Mouse (Mus musculus) heart, postnatal 25 days (tissue): ENCODE results near the gene Ercc4. TPM values are rescaled to one million over a fixed set of nuclear protein-coding genes. Genes with fewer than 3 reads are reported as not detected.

ENCODE experiments used
- DNase-seq: peaks from one replicate; pipeline ENCODE4 v3.0.0; 2022; ENCODE audit warnings: low spot score
- intact Hi-C: fragments of 180-260 bp; cut with DNase I; formaldehyde crosslinking; loops from one replicate; pipeline ENCODE4 v1.15.1; 2025
- total RNA-seq, 2 experiments: library from RNA; stranded (reverse); gene quantifications; 2 replicates each; pipeline ENCODE4 v1.2.3; 2021

The Ercc4 gene
- total RNA-seq, 2 experiments from 2014 or later = 6.7 to 8.6 TPM

DNA sequence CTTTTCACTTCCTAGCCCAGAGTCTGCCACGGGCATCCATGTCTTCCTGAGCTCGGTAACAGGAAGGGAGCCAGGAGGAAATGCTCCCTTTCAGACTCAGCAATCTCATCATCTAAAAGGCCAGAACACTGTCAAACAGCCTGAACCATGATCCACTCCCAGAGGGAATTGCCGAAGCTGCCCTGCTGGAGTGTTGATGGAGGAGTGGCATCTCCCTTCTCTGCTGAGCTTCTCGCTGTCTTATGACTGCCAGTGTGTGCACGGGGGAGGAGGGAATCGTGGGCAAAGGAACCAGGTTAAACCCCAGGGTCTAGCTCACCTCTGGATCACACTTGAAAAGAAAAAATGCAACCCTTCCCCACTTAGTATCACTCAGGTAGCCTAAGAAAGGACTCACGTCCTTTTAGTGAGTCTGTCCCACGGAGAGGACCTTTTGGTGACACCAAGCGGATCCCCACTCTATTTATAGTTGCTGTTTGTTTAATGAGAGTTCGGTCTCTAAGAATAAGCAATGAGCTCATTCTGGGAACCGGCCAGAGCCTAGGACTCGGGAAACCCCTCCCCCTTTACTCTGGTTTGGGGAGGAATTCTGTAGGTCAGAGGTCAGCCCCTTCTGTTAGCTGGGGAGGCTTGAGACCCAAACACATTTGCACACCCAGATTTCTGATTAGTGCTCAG lies 80.1 kb downstream of the Ercc4 start:
- intact Hi-C loops = loop anchor here (1.0 to 2.0 kb wide), 2 partner anchors 29 to 67 kb away; partner anchors contain the start of gene Mrtfb
- DNase-seq = peak; percentile 45

DNA sequence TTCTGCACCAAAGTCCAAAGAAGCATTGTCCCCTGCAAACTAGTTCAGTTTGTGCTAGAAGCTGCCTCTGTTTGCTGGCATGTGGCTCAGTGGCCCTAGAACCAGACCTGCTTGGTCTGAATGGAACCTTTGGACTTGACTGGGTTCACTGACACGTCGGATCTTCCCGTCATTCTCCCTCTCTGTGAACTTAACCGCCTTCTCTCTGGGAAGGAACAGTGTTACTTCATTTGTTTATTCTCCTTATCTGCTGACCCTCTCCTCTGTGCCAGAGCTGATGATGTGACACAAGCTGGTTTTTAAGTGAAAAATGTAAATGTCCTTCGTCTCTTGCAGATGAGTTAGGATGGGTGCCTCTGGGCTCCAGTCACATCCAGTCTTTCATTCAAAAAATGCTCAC lies 81.0 kb downstream of the Ercc4 start:
- no peak for DNase-seq
- intact Hi-C loops = no loop called here

DNA sequence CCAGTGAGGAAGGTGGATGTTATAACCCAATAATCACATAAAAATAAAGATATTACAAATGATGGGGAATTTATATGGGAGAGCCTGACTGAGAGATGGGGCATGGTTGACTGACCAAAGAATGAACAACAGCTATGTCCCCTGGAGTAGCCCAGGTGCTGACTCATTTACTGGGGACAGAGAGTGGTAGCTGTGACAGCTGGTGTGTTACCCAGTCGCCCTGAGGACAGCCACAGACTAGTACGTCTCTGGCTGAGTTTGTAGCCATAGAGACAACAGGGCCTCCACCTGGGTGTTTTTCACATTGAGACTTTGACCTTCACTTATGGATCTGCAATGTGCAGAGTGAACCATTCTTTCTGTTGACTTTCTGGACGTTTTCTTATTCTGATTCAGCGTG lies 81.7 kb downstream of the Ercc4 start:
- intact Hi-C loops = no loop called here
- no peak for DNase-seq

DNA sequence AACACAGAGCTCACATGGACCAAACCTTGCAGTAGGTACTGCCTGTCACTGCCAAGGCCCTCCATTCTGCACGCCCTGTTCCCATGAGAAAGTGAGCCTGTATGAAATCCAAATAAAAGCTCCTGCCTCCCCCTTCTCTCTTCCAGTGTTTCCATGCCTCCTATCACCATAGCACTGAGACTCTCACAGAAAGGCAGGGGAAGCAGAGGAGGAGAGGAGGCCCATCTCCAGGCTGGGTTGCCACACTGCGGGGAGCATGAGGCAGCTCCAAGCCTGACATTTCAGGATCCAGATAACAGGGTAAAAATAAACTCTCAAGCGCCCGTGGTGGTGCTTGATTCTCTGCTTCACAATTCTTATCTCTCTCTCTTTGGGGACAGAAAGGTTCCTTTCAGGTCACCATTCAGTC lies 84.2 kb downstream of the Ercc4 start:
- intact Hi-C loops = loop anchor here (2.0 kb wide), 1 partner anchor 21 kb away; no protein-coding TSS in a partner anchor
- peak; percentile 44 for DNase-seq

DNA sequence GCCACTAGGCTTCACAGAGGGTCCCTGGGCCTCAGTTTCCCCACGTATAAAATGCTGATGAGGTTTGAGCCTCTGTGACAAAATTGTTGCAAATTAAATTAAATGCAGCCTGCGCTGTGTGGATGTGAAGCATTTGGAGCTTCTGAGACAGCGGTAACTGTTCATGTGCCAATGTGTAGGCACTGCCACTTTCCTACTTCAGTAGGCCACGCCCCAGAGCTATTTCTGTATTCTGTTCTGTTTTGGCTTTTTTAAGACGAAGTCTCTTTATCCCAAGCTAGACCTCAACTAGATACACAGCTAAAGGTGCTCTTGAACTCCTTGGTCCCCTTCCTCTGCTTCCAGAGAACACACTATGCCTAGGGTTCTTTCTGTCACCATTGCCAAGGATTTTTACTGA lies 85.4 kb downstream of the Ercc4 start:
- intact Hi-C loops = no loop called here
- no peak for DNase-seq

DNA sequence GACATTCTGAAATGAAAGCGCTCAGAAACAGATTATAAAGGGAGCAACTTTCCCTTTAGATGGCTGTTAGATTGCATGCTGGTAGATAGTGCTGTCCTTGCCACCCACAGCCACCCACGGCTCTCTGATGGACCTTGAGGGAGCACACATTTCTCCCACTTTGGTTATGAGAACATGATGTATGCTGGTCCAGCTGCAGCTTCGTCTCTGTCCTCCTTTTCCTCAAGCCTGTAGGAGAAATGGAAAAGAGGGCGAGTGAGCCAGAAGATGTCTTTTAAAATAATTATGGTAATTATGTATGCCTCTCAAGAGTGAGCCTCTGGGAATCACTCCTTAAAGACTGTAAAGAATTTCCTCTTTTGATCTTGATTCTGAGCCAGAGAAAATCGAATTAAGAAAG lies 87.1 kb downstream of the Ercc4 start:
- DNase-seq = no peak
- intact Hi-C loops = no loop called here

DNA sequence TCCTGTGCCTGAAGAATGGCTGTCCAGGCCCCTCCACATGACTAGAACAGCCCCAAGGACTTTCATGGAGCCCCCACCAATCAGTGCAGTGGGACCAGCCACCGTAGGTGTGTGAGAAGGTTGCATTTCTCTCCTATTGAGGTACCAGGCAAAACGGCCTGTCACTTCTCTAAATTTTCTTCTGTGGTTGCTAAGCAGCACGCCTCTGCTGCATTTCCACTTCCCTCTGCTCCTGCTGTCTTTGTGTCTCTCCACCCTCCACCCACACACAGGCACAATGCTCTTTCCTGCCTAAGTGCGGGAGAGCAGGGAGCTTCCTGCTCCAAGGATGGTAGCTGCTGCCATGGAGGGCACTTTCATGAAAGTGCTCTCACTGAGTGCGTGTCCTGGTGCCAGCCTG lies 87.8 kb downstream of the Ercc4 start:
- DNase-seq = no peak
- intact Hi-C loops = no loop called here

DNA sequence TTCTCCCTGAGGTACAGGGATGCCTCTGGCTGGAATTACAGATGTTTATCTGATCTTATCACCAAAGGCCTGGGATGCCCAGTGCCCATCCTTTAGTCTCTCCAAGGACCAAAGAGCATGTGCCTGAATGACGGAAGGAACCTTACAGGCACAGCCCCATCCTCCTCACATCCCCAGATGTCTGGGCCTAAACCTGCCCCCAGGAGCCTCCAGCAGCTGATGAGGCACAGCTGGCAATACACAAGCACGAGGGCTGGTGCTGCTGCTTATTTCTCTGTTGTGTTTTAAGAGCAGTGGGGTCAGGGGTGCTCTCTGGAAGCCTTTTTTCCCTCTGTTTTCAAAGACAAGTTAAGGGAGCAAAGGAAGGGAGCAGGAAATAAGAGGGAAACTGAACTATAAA lies 89.7 kb downstream of the Ercc4 start:
- intact Hi-C loops = no loop called here
- no peak for DNase-seq

Other genes with a start within 250 kb of the Ercc4 start
- gene Mrtfb, start 146.8 kb downstream of the Ercc4 start, total RNA-seq = 10 to 100 TPM; 24.9 to 31.5 TPM